Mouse (Mus musculus): ENCODE data around the gene Tmbim4. TPM values are rescaled to one million over a fixed set of nuclear protein-coding genes. Genes with fewer than 3 reads are reported as not detected.
"Not testable (repeated sequence)": the region's sequence is repeated elsewhere in the genome, so short reads cannot be mapped to it uniquely, and the experiment has no call there.

Tmbim4 gene
- polyA plus RNA-seq, 1 experiment: 135 TPM

DNA sequence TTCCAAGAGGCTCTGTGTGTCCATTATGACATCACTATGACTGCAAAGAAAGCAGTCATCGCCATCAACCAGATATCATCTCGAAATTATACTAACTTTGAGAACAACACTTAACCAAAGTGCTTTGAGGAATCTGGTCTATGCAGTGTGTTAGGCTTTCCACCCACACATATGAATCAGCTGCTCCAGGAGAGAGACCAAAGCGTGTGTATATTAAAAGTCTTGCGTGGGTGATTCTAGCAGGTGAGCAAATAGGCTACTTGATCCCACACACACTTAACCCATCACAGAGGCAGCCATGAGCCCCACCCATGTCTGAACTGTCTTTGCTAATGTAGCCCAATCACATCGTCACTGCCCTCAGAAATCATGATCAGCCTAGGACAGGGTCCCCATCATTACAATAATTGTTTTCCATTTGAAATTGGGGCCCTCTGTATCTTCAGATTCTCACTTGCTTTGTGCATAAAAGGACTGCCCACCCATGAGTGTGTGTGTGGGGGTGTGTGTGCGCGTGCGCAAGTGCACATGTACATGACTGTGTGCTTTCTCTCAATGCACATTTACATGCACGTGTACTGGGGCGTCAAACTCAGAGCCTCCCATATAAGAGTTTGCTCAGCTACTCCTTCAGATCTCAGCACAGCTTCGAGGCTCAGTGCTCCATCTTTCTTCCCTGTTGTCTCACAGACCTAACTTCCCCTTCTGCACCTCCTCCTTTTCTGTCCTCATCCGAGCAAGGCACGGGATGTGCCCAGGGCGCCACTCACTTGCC lies 4.1 kb upstream of the Tmbim4 start:
- no peak for DNase-seq (ENCODE audit: low spot score)

DNA sequence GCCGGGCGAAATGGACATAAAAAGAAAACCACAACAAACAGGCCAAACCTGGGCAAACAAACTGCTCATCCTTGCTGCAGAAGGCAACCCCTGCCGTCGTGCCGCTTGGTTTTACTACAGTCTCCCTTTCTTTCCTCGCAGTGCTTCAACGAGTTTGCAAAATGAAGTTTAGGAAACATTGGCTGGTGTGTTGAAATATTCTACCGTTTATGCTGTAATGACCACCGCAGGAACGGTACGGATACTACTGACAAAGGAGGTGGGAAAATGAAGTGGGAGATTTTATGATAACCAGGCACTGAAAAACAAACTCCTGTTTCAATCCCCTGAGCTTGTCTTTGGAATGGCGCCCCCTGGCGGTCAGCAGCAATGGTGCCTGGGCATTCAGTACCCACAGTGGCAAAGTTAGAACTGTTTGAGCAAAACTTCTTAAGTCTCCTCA lies 592 bp downstream of the Tmbim4 start, which contains the start of gene Irak3:
Irak3 (minus strand) TSS at position 170 of the 442 bp plus-strand sequence.
- DNase-seq (ENCODE audit: low spot score): peak; percentile 73

DNA sequence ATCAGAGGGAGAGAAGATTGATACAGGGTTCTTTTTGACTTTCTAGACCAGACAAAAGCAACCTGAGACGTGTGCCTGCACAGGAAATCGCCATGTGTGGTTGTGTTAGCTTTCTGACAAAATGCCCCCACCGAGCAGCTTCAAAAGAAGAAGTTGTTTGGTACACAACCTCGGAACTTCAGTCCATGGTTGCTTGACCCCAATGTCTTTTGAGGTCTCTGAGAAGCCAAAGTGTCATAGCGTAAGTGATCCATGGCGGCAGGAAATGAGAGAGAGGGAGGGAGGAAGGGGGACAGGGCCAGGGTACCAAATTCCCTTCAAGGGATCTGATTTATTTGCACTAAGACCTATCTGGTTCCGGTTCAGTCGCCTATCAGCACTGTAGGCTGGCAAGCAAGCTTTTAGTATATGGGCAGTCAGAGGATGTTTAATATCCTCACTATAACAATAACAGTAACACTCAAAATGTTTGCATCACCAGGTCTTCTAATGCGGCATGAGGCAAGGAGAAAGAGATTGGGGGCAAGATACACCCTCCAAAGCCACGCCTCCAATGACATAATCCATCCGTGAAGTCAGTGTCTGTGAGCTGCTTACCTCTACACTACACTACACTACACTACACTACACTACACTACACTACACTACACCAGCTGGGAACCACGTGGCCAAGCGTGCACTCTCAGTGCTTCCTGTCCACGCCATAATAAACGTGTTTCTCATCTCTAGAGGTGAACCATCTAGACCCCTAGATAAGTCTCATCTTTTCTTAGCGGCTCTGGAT lies 1.3 kb downstream of the Tmbim4 start:
- DNase-seq (ENCODE audit: low spot score): no peak

DNA sequence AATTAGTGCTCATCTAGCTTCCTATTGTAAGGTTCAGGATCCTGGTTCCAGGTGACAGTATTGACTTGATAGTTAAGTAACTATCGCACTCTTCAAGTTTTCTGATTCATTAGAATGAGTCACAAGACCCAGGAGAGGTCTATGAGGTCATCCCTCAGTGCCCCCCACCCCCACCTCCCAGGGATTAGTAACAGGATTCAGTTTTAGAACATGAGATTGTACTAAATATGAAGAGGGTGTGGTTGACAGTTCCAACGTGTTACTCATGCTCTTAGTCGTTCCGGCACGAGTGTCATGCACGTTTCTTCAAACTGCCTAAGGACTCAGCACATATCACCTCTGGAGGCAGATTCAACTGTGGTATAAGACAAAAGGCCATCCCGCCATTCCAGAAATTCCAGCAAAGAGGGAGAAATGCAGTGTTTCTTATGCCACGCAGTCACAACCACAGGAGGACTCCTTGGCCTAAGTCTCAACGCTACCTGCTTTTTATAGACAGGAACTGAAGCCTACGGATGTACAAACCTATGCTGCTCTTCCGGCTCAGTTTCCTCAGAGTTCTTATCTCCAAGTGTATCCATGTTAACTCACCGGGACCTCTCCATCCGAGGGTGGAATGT lies 3.3 kb downstream of the Tmbim4 start:
- no peak for DNase-seq (ENCODE audit: low spot score)

DNA sequence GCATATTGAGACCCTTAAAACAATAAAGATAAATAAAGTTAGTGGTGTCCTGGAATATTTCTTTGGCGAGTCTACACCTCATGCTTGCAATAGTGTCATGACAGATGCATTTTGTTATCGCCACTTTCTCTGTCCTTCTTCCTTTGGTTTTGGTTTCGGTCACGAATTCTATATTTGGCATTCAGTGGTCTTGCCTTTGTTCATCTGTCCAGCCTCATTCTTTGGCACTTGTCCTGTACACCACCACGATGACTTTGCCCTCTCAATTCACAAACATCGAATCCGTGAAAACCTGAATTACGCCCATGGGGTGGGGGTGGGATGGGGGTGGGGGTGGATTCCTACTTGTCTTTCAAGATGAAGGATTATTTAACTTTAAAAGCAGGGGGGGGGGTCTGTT lies 6.6 kb downstream of the Tmbim4 start:
- DNase-seq (ENCODE audit: low spot score): no peak

DNA sequence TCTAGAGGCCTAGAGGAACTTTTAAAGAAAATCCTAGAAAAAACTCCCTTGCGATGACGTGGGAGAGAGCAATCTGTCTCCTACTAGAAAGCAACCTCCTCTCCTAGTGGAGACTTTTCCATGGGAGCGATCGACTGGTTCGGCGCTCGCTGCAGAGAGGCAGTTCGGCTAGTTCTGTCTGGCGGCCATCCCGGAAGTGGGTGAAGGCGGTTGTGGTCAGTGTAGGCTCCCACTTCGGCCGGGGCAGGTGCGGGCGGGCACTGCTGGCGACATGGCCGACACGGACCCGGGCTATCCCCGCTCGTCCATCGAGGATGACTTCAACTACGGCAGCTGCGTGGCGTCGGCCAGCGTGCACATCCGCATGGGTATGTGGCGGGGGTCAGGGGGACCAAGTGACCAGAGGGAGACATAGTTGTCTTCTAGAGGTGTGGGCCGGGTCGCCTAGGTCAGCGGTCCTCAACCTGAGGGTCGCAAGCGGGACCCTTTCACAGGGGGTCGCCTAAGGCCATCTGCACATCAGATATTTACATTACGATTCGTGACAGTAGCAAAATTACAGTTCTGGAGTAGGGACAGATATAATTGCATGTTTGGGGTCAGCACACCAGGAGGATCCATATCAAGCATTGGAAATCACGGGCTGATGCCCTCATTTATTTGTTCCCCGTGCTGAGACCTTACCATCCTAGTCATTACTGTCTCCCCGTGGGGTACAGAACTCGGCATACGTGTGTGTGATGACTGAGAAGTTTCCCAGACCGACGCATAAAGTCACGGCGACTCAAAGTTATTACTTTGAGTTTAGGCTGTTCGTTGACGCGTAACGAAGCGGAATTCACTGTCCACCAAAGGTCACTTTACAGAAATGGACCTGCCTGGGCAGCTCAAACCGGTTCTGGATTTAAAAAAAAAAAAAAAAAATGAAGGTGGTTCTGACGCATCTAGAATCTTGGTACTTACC lies 7.5 kb downstream of the Tmbim4 start:
- peak; percentile 76 for DNase-seq (ENCODE audit: low spot score)

DNA sequence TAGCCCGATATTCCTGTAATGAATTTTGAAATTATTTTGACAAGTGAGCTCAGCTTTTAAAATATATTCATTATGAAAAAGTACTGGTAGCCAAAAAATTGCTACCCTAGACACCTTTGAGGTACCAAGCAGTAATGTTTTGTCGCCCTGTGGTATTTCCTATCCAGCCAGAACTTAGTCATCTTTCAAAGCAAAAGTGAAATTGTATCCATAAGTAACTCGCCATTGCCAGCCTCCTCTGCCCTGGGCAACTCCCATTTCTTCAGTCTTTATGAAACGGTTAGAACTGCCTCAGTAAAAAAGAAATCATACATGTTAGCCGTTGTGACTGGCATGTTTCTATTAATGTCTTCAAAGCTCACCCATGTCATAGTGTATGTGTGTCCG lies 8.1 kb downstream of the Tmbim4 start:
- DNase-seq (ENCODE audit: low spot score): no peak

DNA sequence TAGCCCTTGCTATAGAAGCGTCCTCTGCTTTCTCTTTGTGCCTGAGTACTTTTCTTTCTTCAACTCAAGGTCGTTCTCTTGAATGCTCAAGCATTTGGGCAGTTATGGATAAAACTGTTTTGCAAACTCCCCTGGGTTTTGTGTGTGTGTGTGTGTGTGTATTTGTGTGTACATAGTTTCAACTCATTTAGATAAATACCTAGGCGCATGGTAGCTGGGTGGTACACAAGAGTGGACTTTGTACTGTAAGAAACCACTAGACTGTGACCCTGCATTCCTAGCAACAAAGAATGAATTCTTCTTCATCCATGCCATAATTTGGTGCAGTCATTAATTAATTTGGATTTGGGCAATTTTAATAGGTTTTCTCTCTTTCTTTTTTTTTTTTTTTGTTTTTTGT lies 8.7 kb downstream of the Tmbim4 start:
- DNase-seq (ENCODE audit: low spot score): no peak

DNA sequence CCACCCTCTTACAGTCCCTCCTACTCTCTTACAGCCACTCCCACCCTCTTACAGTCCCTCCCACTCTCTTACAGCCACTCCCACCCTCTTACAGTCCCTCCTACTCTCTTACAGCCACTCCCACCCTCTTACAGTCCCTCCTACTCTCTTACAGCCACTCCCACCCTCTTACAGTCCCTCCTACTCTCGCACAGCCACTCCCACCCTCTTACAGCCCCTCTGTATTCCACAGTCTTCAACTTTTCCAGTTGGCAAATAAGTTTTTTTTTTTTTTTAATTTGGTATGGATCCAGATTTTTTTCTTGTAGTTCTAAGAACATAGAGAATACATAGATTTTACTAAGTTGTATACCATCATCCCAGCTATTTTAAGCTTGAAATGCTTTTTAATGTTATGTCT lies 15.7 kb downstream of the Tmbim4 start:
- not testable (repeated sequence) for DNase-seq (ENCODE audit: low spot score)

DNA sequence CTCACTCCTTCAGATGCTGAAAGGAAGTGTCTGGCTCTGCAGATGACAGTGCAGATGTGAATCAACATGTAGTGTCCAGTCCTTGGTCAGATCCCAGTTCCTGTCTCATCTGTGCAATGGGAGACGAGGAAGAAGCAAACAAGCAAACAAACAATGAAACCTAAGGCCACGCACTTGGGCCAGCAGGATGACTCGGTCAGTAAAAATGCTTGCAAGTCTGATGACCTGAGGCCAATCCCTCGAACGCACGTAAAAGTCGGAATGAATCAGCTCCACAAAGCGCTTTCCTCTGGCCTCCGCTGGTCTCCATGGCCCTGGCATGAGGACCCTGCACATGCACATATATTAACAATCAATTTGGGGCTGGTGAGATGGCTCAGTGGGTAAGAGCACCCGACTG lies 17.6 kb downstream of the Tmbim4 start:
- DNase-seq (ENCODE audit: low spot score): no peak

DNA sequence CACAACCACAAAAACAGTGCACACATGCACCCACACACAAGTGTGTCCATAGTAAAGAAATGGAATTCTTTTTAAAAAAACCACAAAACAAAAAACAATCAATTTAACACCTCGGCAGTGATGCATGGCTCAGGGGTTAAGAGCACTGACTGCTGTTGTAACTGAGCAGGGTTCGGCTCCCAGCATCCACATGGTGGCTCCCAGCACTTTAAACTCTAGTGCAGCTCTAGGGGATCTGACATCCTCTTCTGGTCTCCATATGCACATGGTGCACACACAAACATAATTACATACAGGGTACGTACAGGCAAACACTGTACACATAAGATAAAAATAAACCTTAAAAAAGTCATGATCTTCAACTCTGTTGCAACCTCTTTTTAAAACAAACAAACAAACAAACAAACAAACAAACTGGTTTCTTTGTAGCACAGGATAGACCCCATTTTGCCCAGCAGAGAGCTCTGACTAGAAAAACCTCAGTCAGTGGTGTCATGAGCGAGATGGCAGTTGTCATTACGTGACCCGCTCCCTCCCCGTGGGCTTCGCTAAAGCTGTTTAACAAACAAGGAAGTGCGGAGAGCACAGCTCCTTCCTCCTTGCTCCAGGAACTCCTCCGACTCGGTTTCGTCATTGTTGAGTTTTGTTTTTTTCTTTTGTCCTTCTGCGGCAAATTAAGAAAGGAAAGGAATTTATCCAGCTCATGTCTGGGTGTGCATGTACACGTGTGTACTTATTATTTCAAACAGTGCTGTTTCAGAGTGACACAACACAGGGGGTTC lies 18.4 kb downstream of the Tmbim4 start:
- DNase-seq (ENCODE audit: low spot score): no peak

DNA sequence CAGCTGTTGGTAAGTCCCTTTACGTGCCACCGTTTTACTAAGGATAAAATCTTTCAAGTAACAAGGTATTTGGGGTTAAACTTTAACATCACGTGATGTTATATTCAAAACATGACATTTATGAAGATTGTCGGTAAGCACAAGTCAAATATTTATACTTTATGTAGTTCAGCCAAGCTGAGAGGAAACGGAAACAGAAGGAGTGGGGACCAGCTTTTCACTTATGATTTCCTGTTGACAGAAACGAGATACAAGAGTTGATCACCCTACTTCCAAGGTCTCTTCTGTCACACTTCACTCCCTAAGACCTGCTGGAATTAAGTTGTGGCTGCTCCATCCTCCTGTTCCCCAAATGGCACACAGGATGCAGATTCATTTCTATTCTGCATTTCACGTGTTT lies 19.4 kb downstream of the Tmbim4 start:
- DNase-seq (ENCODE audit: low spot score): no peak

DNA sequence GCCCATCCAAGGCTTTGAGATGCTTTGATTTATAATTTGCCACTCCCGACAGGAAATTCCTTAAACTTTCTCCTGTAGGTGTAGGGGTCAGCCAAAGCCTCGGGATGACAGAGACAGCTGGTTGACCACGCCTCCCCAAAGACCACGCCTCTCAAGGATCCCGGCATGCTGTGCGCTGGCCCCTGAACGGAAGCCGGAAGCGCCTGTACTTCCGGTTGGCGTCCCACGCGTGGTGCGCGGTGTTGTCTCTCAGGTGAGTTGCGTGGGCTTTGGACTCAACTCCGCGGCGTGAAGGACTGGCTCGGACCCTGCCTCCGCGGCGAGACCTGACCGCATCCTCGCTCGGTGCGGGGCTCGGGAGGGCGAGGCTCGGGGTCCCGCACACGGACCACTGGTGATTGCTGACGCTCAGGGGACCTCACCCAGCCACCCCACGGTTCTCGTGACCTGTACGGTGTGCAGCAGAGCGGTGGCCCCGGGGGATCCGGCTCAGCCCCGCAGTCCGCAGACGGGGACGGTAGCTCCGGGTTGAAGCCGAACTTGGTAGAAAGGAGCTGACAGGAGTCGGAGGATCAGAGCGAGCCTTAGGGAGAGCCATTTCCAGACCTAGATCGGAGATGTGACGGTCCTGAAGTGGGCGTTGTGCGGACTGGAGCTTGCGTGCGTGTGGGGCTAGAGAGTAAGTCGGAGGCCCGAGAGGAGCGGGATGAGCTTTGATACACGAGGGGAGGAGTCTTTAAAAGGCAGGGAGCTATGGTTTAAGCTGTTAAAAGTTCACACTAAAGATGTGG lies 25.7 kb downstream of the Tmbim4 start, which contains the start of gene Llph:
Llph (plus strand) TSS at position 200 of the 791 bp plus-strand sequence.
- DNase-seq (ENCODE audit: low spot score): peak; percentile 58

DNA sequence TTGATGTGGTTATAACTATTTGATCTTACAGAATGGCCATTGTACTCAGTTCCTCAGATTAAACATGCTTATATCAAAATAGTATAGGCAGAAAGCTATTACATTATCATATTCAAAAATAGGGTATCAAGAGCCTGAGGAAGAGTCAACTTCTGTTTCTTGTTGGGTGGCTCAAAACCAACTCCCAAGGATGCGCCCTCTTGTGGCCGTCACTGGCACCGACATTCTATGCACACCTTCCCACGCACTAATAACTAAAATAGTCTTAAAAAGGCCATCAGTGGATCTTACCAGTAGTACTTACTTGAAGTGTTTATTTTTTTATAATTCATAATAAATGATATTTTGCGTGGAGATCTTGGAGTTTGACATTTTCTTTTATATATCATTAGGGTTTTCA lies 30.3 kb downstream of the Tmbim4 start:
- peak; percentile 31 for DNase-seq (ENCODE audit: low spot score)

DNA sequence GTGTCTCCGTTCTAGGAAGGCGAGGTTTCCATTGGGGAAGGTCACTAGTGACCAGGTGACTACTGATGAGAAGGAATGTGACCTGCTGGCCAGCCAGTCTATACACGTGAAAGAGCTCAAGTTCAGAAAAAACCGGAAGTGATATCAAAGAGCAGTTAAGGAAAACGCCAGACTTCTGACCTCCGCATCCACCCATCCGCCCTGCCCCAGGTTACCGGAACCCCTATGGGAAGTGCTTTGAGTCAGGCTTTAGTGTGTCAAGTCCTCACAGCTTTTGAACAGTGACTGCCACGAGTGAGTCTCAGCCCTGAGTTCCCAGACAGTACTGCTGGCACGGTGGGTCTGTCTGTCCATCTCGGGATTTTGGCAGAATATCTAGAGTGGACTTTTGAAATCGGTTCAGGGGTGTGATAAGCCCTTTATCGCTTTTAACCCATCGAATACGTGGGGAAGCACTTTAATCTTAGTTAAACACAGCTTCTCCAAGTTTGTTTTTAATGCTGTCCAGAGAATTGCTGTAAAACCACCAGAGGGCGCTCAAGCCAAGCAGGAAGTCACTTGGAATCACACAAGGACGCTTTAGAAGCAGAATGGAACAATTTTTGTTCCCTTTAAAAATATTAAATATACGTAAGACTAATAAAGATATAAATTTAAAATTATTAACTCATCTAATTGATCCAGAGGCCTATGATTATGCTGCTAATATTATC lies 32.4 kb downstream of the Tmbim4 start:
- peak; percentile 22 for DNase-seq (ENCODE audit: low spot score)

DNA sequence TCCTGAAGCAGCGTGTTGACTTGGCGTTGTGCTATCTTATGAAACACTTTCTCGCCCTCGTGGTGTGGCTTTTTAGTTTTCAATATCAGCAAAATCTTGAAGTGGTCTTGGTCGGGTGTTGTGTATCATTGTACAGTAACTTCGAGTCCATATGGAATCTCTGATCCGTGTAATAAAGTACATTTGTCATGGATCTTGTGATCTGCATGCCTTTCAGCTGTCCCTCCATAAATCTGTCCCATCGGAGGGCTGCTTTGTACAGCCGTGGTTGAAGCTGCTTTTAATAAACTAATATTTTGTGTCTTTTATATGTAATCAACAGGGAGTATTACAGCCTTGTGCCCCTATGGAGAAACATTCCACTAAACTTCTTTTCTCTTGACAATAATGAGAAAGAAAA lies 35.5 kb downstream of the Tmbim4 start:
- DNase-seq (ENCODE audit: low spot score): no peak

DNA sequence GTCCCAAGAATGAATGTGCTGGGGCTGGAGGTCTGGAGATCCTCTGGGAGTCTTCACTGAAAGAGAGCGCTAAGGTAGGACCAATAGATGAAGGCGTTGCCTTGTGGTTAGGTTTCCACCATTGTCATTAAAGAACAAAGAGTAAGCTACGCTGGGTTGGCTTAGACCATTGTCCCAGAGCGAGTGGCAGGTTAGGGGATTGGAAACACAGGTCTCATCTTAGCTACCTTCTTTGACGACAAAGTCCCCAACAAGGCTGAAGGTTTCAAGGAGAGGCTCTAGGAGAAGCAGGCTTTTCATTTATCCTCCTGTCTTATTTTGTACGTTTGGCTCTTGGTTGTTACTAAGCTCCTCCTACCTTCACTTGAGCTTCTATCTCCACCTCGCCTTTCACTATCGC lies 36.9 kb downstream of the Tmbim4 start:
- no peak for DNase-seq (ENCODE audit: low spot score)

DNA sequence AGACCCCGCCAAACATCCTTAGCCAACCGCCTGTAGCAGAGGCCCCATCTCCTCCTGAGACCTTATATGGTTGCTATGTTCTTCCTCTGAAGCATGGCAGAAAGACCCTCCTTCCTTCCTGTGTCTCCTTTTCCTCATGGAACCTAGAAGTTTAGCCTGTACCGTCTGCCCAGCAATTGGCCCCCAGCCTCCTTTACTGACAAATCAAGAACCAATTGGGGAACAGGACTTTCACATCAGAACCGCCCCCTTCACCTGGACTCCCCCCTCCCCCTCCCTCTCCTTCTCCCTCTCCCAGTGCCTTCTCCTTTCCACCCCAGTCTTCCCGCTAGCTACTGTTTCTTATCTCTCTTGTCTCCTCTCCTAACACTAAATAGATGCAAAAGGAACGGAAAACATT lies 38.1 kb downstream of the Tmbim4 start:
- no peak for DNase-seq (ENCODE audit: low spot score)

DNA sequence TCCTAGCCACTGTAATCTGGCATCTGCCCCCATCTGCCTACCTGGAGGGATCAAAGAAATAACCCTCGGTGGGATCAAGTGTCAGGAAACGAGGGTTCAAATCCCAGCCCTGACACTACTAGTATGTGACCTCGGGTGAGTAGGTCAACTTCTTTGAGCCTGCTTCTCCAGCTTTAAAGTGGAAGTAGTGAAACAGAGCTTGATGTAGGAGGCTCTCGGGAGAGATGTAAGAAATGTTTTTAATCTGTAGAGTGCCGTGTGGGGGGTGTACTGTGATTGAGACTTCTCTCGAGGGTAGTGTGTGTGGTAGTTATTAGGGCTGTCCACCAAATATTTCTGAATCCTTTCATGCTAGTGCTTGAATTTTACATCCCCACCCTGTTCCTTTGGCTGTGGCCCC lies 41.0 kb downstream of the Tmbim4 start:
- no peak for DNase-seq (ENCODE audit: low spot score)
